Mouse (Mus musculus): ENCODE results near the gene Pop7. TPM values are rescaled to one million over a fixed set of nuclear protein-coding genes. Genes with fewer than 3 reads are reported as not detected.
A peak's percentile ranks its signal among the peaks of the same experiment; 100 is the strongest.

Pop7 gene
- total and polyA plus RNA-seq, 3 experiments: 61.1 to 79.8 TPM; not detected in 1

DNA sequence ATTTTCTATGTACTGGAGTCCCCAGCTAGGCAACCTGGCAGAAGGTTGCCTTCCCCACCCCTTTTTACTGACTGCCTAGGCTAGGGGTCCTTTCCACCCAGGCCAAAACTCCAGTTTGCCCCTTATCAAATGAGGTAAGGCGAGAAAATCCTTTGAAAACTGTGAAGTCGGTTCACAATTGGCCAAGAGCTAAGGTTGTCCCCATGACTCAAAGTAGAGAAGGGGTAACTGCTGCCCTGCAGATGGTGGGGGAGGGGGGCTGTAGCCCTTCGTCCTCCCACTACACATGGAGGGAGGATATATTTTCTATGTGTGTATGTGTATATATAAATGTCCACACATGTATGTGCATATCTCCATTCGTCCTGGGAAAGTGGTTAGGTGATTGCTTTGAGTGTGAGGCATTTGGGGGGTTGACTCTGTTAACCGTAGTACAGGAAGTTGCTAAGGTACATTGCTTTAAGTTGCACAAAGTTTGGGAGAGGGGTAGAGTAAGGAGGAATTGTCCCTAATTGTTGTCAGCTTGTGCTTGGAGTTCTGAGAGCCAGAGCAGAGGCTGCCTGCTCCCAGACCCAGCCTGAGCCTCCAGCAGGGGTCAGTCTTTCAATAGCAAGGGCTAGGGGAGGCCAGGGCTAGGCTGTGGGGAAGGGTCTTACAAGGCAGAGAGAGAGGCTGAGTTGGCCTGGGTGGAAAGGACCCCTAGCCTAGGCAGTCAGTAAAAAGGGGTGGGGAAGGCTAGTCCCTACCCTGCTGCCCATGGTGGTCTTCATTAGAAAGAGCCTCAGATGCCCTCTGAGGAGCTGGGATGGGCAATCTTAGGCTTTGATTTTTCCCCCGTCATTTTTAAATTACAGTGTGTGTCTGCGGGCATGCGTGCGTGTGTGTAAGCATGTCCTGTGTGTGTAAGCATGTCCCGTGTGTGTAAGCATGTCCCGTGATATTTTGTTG is 10.8 kb upstream of the Pop7 start:
- DNase-seq (ENCODE audit: low read depth, low spot score): no peak
- TF ChIP-seq SMC3 (IDR thresholded peaks at IDR 0.05; ENCODE audit: low read depth, low read length) (peak; percentile 54), CTCF (IDR thresholded peaks at IDR 0.05 in 2 of 3, conservative IDR thresholded peaks at IDR 0.05 in 1 of 3; ENCODE audit: control insufficient read depth in 1 of 3, insufficient read depth in 1 of 3, low read depth in 2 of 3, low read length in 3 of 3, poor library complexity in 1 of 3, severe bottlenecking in 1 of 3) (peak; percentile 49 to 77 (median 63)), RAD21 (IDR thresholded peaks at IDR 0.05; ENCODE audit: low read depth, low read length) (peak; percentile 33), USF1 (IDR thresholded peaks at IDR 0.05; ENCODE audit: low read depth, low read length) (no peak), TCF12 (IDR thresholded peaks at IDR 0.05; ENCODE audit: low read depth, low read length) (no peak)
- peaks cover 2 to 16% of the 10 kb centered on the region in 2 experiments for H3K4me1 ChIP-seq (ENCODE audit: control insufficient read depth in 1 of 2, insufficient read depth in 2 of 2, low read length in 2 of 2)
- H3K27ac ChIP-seq (ENCODE audit: control insufficient read depth, low read depth, low read length): no peak overlapping the region
- H3K9ac ChIP-seq (ENCODE audit: control insufficient read depth, low read depth, low read length, poor library complexity, severe bottlenecking): no peak overlapping the region
- H3K79me2 ChIP-seq (ENCODE audit: control insufficient read depth, insufficient read depth, low read length, poor library complexity): peaks cover 48% of the 10 kb centered on the region
- H3K27me3 ChIP-seq (ENCODE audit: control insufficient read depth in 1 of 2, insufficient read depth in 2 of 2, low read length in 2 of 2): no peaks in the 10 kb centered on the region
- H3K9me3 ChIP-seq (replicated peaks; ENCODE audit: insufficient read depth, low read length): no peaks in the 10 kb centered on the region
- no peak overlapping the region for H3K4me3 ChIP-seq (ENCODE audit: control insufficient read depth in 1 of 2, insufficient read depth in 1 of 2, low read depth in 2 of 2, low read length in 2 of 2)
- H3K36me3 ChIP-seq (ENCODE audit: control insufficient read depth in 1 of 2, insufficient read depth in 2 of 2, low read length in 2 of 2): peaks cover 0 to 7% of the 10 kb centered on the region in 2 experiments; a peak in 2 of 4 replicates

DNA sequence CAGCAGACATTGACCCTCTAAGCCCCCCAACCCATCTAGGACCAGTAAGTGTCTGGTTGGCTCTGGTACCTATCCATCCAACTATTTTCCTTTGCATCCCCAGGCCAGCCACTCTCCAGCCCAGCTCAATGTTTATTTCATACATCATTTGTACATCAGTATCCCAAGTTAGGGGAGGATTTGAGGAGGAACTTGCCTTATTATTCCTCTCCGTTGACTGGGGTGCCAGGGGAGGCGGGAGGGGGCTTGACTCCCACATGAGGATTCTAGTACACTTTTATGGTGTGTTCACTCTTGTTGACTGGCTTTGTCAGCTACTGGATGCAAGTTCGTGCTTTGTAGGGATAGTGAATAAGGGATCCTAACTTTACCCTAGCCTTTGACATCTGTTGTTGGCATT is 9.4 kb upstream of the Pop7 start:
- H3K27ac ChIP-seq (ENCODE audit: control insufficient read depth, low read depth, low read length): no peak overlapping the region

More for the DNA sequence above, 9.4 kb upstream of the Pop7 start:
- no peak for DNase-seq (ENCODE audit: low read depth, low spot score)
- Histone ChIP-seq H3K36me3 (ENCODE audit: control insufficient read depth in 1 of 2, insufficient read depth in 2 of 2, low read length in 2 of 2) (peaks cover 0 to 16% of the 10 kb centered on the region in 2 experiments; a peak in 2 of 4 replicates), H3K79me2 (ENCODE audit: control insufficient read depth, insufficient read depth, low read length, poor library complexity) (peaks cover 48% of the 10 kb centered on the region), H3K4me3 (ENCODE audit: control insufficient read depth in 1 of 2, insufficient read depth in 1 of 2, low read depth in 2 of 2, low read length in 2 of 2) (peak overlapping the region; percentile 67 to 88), H3K9ac (ENCODE audit: control insufficient read depth, low read depth, low read length, poor library complexity, severe bottlenecking) (peak overlapping the region; percentile 96), H3K4me1 (ENCODE audit: control insufficient read depth in 1 of 2, insufficient read depth in 2 of 2, low read length in 2 of 2) (peaks cover 4 to 19% of the 10 kb centered on the region in 2 experiments), H3K9me3 (replicated peaks; ENCODE audit: insufficient read depth, low read length) (no peaks in the 10 kb centered on the region), H3K27me3 (ENCODE audit: control insufficient read depth in 1 of 2, insufficient read depth in 2 of 2, low read length in 2 of 2) (no peaks in the 10 kb centered on the region)
- no peak for TF ChIP-seq USF2 (IDR thresholded peaks at IDR 0.05; ENCODE audit: borderline replicate concordance in 1 of 2, insufficient read depth in 1 of 2, low read depth in 1 of 2, low read length in 2 of 2)
- no peak for TF ChIP-seq MYC (IDR thresholded peaks at IDR 0.05; ENCODE audit: low read depth, low read length)
- TF ChIP-seq MYB (IDR thresholded peaks at IDR 0.05; ENCODE audit: low read depth, low read length): no peak
- no peak for TF ChIP-seq USF1 (IDR thresholded peaks at IDR 0.05; ENCODE audit: low read depth, low read length)
- TF ChIP-seq HCFC1 (IDR thresholded peaks at IDR 0.05; ENCODE audit: low read depth, low read length): no peak
- TF ChIP-seq EP300 (IDR thresholded peaks at IDR 0.05; ENCODE audit: low read depth in 1 of 2, low read length in 2 of 2): no peak
- TF ChIP-seq POLR2A (IDR thresholded peaks at IDR 0.05; ENCODE audit: control insufficient read depth in 1 of 2, insufficient read depth in 1 of 2, low read depth in 1 of 2, low read length in 2 of 2, poor library complexity in 1 of 2): no peak
- no peak for TF ChIP-seq CHD2 (IDR thresholded peaks at IDR 0.05; ENCODE audit: low read length)
- no peak for TF ChIP-seq BHLHE40 (IDR thresholded peaks at IDR 0.05; ENCODE audit: borderline replicate concordance, low read depth, low read length)
- TF ChIP-seq NELFE (IDR thresholded peaks at IDR 0.05; ENCODE audit: low read depth, low read length): no peak
- TF ChIP-seq CTCF (IDR thresholded peaks at IDR 0.05 in 2 of 3, conservative IDR thresholded peaks at IDR 0.05 in 1 of 3; ENCODE audit: control insufficient read depth in 1 of 3, insufficient read depth in 1 of 3, low read depth in 2 of 3, low read length in 3 of 3, poor library complexity in 1 of 3, severe bottlenecking in 1 of 3): no peak
- TF ChIP-seq RAD21 (IDR thresholded peaks at IDR 0.05; ENCODE audit: low read depth, low read length): no peak
- TF ChIP-seq MAZ (IDR thresholded peaks at IDR 0.05; ENCODE audit: low read depth, low read length): no peak
- TF ChIP-seq JUND (IDR thresholded peaks at IDR 0.05; ENCODE audit: low read depth, low read length): no peak
- no peak for TF ChIP-seq CHD1 (IDR thresholded peaks at IDR 0.05; ENCODE audit: low read depth, low read length)
- no peak for TF ChIP-seq ELF1 (IDR thresholded peaks at IDR 0.05; ENCODE audit: low read depth, low read length)
- TF ChIP-seq MAX (IDR thresholded peaks at IDR 0.05; ENCODE audit: low read length): no peak
- no peak for TF ChIP-seq TBP (IDR thresholded peaks at IDR 0.05; ENCODE audit: low read depth, low read length)
- no peak for TF ChIP-seq UBTF (IDR thresholded peaks at IDR 0.05; ENCODE audit: borderline replicate concordance, insufficient read depth, low read depth, low read length)
- no peak for TF ChIP-seq MXI1 (IDR thresholded peaks at IDR 0.05; ENCODE audit: low read depth, low read length)
